Comparison of ENCODE assay signal across 28 mouse cellular contexts in the genomic region with DNA sequence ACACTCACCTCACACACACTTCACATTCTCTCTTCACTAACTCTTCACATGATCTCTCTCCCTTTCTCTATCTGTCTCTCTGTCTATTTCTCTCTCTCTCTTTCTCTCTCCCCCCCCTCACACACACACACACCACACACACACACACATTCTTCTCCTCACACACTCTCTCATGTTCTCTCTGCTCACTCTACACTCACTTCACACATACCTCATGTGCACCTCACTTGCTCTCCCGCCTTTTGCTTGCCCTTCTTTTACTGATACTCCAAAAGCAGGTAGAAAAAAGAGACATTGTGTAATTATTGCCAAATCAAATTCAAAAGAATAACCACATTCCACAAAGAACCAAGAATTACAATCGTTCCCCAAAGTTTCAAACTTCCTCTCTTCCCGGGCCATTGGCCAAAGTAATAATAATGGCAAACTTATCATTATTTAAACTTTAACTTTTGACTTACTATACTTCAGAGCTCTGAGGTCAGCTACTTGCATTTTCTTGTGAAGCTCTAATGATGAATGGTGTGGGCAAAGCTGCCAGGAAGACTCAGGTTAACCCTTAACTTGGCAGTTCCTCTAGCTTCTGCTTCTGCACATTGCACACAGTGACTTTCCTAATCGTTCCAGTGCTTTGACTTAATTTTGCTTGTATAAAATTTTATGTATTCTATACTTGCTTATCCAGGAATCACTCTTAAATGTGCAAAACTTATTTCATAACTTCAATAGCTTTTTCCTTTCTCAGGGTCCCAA. TPM values are rescaled to one million over a fixed set of nuclear protein-coding genes. Genes with fewer than 3 reads are reported as not detected.
DNase-seq lines count a peak whose midpoint lies in the region; ATAC-seq lines count a peak whose summit lies in the region.
"Had no signal": no experiment of that assay in that cellular context is flagged by ENCODE, and none has a peak within 500 bp of the region (broad histone marks: within the 10 kb centered on the region; RNA-seq: fewer than 3 reads in every experiment).

No protein-coding gene starts in this region.

- H3K9ac ChIP-seq in kidney, embryonic 16.5 days (replicated peaks; ENCODE audit: low read length), result no peak overlapping the region
- no peak overlapping the region for H3K9ac ChIP-seq in lung, embryonic 15.5 days
- H3K9ac ChIP-seq: embryonic facial prominence, embryonic 15.5 days; forebrain, embryonic 13.5 days; hindbrain, embryonic 13.5 days; liver, embryonic 14.5 days; midbrain, embryonic 13.5 days had no signal

- WGBS in kidney, embryonic 16.5 days, result 47% methylated on average over 4 of the region's 4 CpGs
- WGBS in lung, embryonic 15.5 days, result 38% methylated on average over 4 of the region's 4 CpGs

- H3K27me3 ChIP-seq in kidney, embryonic 16.5 days (ENCODE audit: insufficient read depth, low read length), result no peaks in the 10 kb centered on the region
- H3K27me3 ChIP-seq in lung, embryonic 15.5 days, result no peaks in the 10 kb centered on the region
- H3K27me3 ChIP-seq: embryonic facial prominence, embryonic 15.5 days; forebrain, embryonic 13.5 days; hindbrain, embryonic 13.5 days; megakaryocyte, embryonic 14.5 days; midbrain, embryonic 13.5 days had no signal

- no peak overlapping the region for H3K27ac ChIP-seq in kidney, embryonic 16.5 days (ENCODE audit: low read length)
- H3K27ac ChIP-seq in lung, embryonic 15.5 days, result peak overlapping the region; percentile 19; the same call in 1 of the 2 replicates
- H3K27ac ChIP-seq: embryonic facial prominence, embryonic 10.5 days; embryonic facial prominence, embryonic 15.5 days; forebrain, embryonic 13.5 days; hindbrain, embryonic 13.5 days; liver, embryonic 14.5 days; midbrain, embryonic 13.5 days had no signal

- ATAC-seq in kidney, embryonic 16.5 days (ENCODE audit: low FRiP score, low TSS enrichment), result no peak
- no peak for ATAC-seq in lung, embryonic 15.5 days (ENCODE audit: borderline replicate concordance, extremely low read depth, low FRiP score, low TSS enrichment)
- ATAC-seq in megakaryocyte progenitor cell, adult 5-6 weeks (replicated peaks; ENCODE audit: poor library complexity), result peak; percentile 52; the same call in 1 of the 2 replicates
- ATAC-seq: CD4-positive, CD25-positive, alpha-beta regulatory T cell, adult 4 months; forebrain, embryonic 13.5 days; intestine, embryonic 16.5 days; midbrain, embryonic 13.5 days had no signal

- no peaks in the 10 kb centered on the region for H3K4me1 ChIP-seq in kidney, embryonic 16.5 days (ENCODE audit: insufficient read depth, low read length)
- no peaks in the 10 kb centered on the region for H3K4me1 ChIP-seq in lung, embryonic 15.5 days
- H3K4me1 ChIP-seq: embryonic facial prominence, embryonic 10.5 days; embryonic facial prominence, embryonic 15.5 days; forebrain, embryonic 13.5 days; hindbrain, embryonic 13.5 days; midbrain, embryonic 13.5 days had no signal

- H3K9me3 ChIP-seq in kidney, embryonic 16.5 days (ENCODE audit: low read length), result no peaks in the 10 kb centered on the region
- no peaks in the 10 kb centered on the region for H3K9me3 ChIP-seq in lung, embryonic 15.5 days
- H3K9me3 ChIP-seq: embryonic facial prominence, embryonic 10.5 days; embryonic facial prominence, embryonic 15.5 days; forebrain, embryonic 13.5 days; hindbrain, embryonic 13.5 days; midbrain, embryonic 13.5 days had no signal

- no peak overlapping the region for H3K4me2 ChIP-seq in kidney, embryonic 16.5 days (replicated peaks; ENCODE audit: low read depth, low read length)
- no peak overlapping the region for H3K4me2 ChIP-seq in lung, embryonic 15.5 days
- H3K4me2 ChIP-seq: embryonic facial prominence, embryonic 15.5 days; forebrain, embryonic 13.5 days; heart, embryonic 11.5 days; hindbrain, embryonic 13.5 days; midbrain, embryonic 13.5 days had no signal

- DNase-seq in kidney, adult 8-10 months, result peak; percentile 40 to 51
- DNase-seq in lung, postnatal 14 days, result no peak
- DNase-seq in adipocyte (ENCODE audit: low spot score), result peak; percentile 51
- no peak for DNase-seq in urinary bladder, postnatal 10 days (ENCODE audit: low spot score)
- DNase-seq: adrenal gland, adult 2 months; cerebellum, adult 2 months; cerebellum, postnatal 14 days; gastrocnemius, postnatal 14 days; heart, adult 11 months; heart, postnatal 36 days; liver; thymus, adult 2 months; thymus, postnatal 4 days had no signal

- H3K36me3 ChIP-seq in kidney, embryonic 16.5 days (ENCODE audit: insufficient read depth, low read length), result no peaks in the 10 kb centered on the region
- no peaks in the 10 kb centered on the region for H3K36me3 ChIP-seq in lung, embryonic 15.5 days
- H3K36me3 ChIP-seq: embryonic facial prominence, embryonic 10.5 days; embryonic facial prominence, embryonic 15.5 days; hindbrain, embryonic 13.5 days; midbrain, embryonic 13.5 days had no signal

- H3K4me3 ChIP-seq in kidney, embryonic 16.5 days (ENCODE audit: low read length), result no peak overlapping the region
- H3K4me3 ChIP-seq in lung, embryonic 15.5 days, result no peak overlapping the region
- H3K4me3 ChIP-seq: embryonic facial prominence, embryonic 10.5 days; embryonic facial prominence, embryonic 15.5 days; forebrain, embryonic 13.5 days; hindbrain, embryonic 13.5 days; megakaryocyte, embryonic 14.5 days; midbrain, embryonic 13.5 days had no signal

RNA-seq across cellular contexts. Expression of a gene that starts 19.5 kb away (rescaled TPM):
- polyA plus RNA-seq in kidney, embryonic 16.5 days (2015; fragmentation: Nextera tagmentation; extraction: Ambion mirVana), result 56.8 and 59.5 TPM in 2 replicates
- polyA plus RNA-seq in lung, embryonic 15.5 days (2015; fragmentation: Nextera tagmentation; extraction: Ambion mirVana), result 52.8 and 57.0 TPM in 2 replicates
- 81.7 and 81.8 TPM in 2 replicates for total RNA-seq in megakaryocyte progenitor cell, adult 5-6 weeks (2015)
- total RNA-seq in megakaryocyte progenitor cell, adult 5-6 weeks (2017), result 90.2 and 95.2 TPM in 2 replicates

RNA-seq across cellular contexts. Expression of a gene that starts 29.5 kb away (rescaled TPM):
- 0.25 and 0.51 TPM in 2 replicates for polyA plus RNA-seq in kidney, embryonic 16.5 days (2015; fragmentation: Nextera tagmentation; extraction: Ambion mirVana)
- polyA plus RNA-seq in lung, embryonic 15.5 days (2015; fragmentation: Nextera tagmentation; extraction: Ambion mirVana), result 0.12 and 0.39 TPM in 2 replicates
- not detected in 2 replicates for total RNA-seq in megakaryocyte progenitor cell, adult 5-6 weeks (2015)
- total RNA-seq in megakaryocyte progenitor cell, adult 5-6 weeks (2017), result not detected in 2 replicates
- total RNA-seq: gastrocnemius, postnatal 14 days; heart, postnatal 36 days had no signal
- polyA plus RNA-seq: adrenal gland, adult 2 months; CD4-positive, CD25-positive, alpha-beta regulatory T cell, adult 4 months; embryonic facial prominence, embryonic 10.5 days; forebrain, embryonic 13.5 days; heart, embryonic 11.5 days; hindbrain, embryonic 13.5 days; limb, embryonic 11.5 days; midbrain, embryonic 13.5 days; neural tube, embryonic 14.5 days had no signal

RNA-seq across cellular contexts. Expression of a gene that starts 41.1 kb away (rescaled TPM):
- polyA plus RNA-seq in kidney, embryonic 16.5 days (2015; fragmentation: Nextera tagmentation; extraction: Ambion mirVana), result 865 and 917 TPM in 2 replicates
- 888 and 929 TPM in 2 replicates for polyA plus RNA-seq in lung, embryonic 15.5 days (2015; fragmentation: Nextera tagmentation; extraction: Ambion mirVana)
- 294 and 360 TPM in 2 replicates for total RNA-seq in megakaryocyte progenitor cell, adult 5-6 weeks (2015)
- 127 and 170 TPM in 2 replicates for total RNA-seq in megakaryocyte progenitor cell, adult 5-6 weeks (2017)

RNA-seq across cellular contexts. Expression of a gene that starts 41.1 kb away (rescaled TPM):
- 5.1 and 6.4 TPM in 2 replicates for polyA plus RNA-seq in kidney, embryonic 16.5 days (2015; fragmentation: Nextera tagmentation; extraction: Ambion mirVana)
- 4.7 TPM in 2 replicates for polyA plus RNA-seq in lung, embryonic 15.5 days (2015; fragmentation: Nextera tagmentation; extraction: Ambion mirVana)
- total RNA-seq in megakaryocyte progenitor cell, adult 5-6 weeks (2015), result 9.1 TPM in 2 replicates
- total RNA-seq in megakaryocyte progenitor cell, adult 5-6 weeks (2017), result 13.6 and 14.6 TPM in 2 replicates

Comparison
In these comparisons a context has a peak if more than half of its experiments do, and no peak if none do; other contexts are left out.
1. DNase-seq: peak in kidney, adult 8-10 months (2 of 2) and adipocyte (single experiment); none in lung, postnatal 14 days (single experiment) and urinary bladder, postnatal 10 days (single experiment).